Mouse (Mus musculus) inflammation-experienced regulatory T-cells, adult 16 weeks (primary cell): Measurements from ENCODE around the gene P2rx2. TPM values are rescaled to one million over a fixed set of nuclear protein-coding genes. Genes with fewer than 3 reads are reported as not detected.

Source experiments
- polyA plus RNA-seq: library from polyadenylated mRNA; unstranded; fragments of 100-300 nt; shearing (Covaris generic); gene quantifications from one replicate; pipeline ENCODE4 v1.2.1, GENCODE M21; 2017

The P2rx2 gene
- polyA plus RNA-seq = not detected

GRCm38 (mm10) chr5:110342648-110343284 lies at the start of gene P2rx2:
Gene P2rx2 (minus strand): TSS chr5:110343212.

DNA sequence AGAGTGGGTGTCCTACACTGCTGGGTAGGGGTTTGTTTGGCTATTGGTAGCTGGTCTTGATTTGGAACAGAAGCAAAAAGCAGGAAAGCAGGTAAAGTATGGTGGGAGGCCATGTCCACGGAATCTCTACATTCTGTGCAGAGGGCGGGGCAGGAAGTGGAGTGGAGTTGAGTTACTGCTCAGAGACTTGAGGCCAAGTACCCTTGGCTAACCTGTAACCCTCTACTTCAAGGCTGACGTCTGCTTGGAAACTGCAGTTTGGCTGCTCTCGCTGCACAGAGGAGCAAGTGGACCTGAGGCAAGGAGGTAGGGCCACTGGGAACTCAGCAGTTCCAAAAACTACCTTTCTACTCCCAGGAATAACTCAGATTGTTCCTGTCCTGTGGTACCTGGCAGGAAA lies 1.5 kb upstream of the P2rx2 start, which contains the start of gene Lrcol1:
Gene Lrcol1, plus strand, starts transcription at position 207 of the 400 bp plus-strand sequence.

Other genes starting within 250 kb of the P2rx2 start
- gene Gm35315, start 248.8 kb downstream of the P2rx2 start, polyA plus RNA-seq = 3.5 TPM
- gene Plcxd1, start 243.2 kb downstream of the P2rx2 start, polyA plus RNA-seq = 3.2 TPM
- 54.6 TPM for gene Gtpbp6, start 235.0 kb downstream of the P2rx2 start, polyA plus RNA-seq
- gene Zfp605, start 233.1 kb downstream of the P2rx2 start, polyA plus RNA-seq = 5.3 TPM
- 93.9 TPM for gene Chfr, start 207.4 kb downstream of the P2rx2 start, polyA plus RNA-seq
- 44.8 TPM for gene Golga3, start 166.5 kb downstream of the P2rx2 start, polyA plus RNA-seq
- 13.7 TPM for gene Ankle2, start 112.2 kb downstream of the P2rx2 start, polyA plus RNA-seq
- 30.1 TPM for gene Pgam5, start 73.3 kb downstream of the P2rx2 start, polyA plus RNA-seq
- gene Pxmp2, start 57.0 kb downstream of the P2rx2 start, polyA plus RNA-seq = 6.4 TPM
- gene Pole, start 56.9 kb downstream of the P2rx2 start, polyA plus RNA-seq = 6.0 TPM
- not detected for gene Lrcol1, start 1.5 kb upstream of the P2rx2 start, polyA plus RNA-seq
- gene Fbrsl1, start 105.3 kb upstream of the P2rx2 start, polyA plus RNA-seq = 2.1 TPM
- gene Galnt9, start 201.1 kb upstream of the P2rx2 start, polyA plus RNA-seq = 9.0 TPM